Mouse (Mus musculus): ENCODE measurements around the gene Scaf8.

- TF ChIP-seq CTCF (IDR thresholded peaks at IDR 0.05) (no peak), EP300 (IDR thresholded peaks at IDR 0.05) (peak; percentile 99)
These were observed 103.6 kb downstream of the Scaf8 start for GRCm38 (mm10) chr17:3218364-3218763.

All from lung, postnatal 0 days (tissue).